Mouse (Mus musculus) hindbrain, postnatal 0 days (tissue): ENCODE data around the gene Prdm16. TPM values are rescaled to one million over a fixed set of nuclear protein-coding genes. Genes with fewer than 3 reads are reported as not detected.

Experiments
- ATAC-seq: fragments of 200-750 bp; cut with Nextera tagmentation; 2 replicates; pipeline ENCODE4 v1.8.0; 2017; ENCODE audit warnings: mild to moderate bottlenecking, moderate TSS enrichment, moderate library complexity
- DNase-seq: peaks from one replicate; pipeline ENCODE4 v3.0.0-alpha.2; 2015; ENCODE audit warnings: low spot score
- H3K27ac ChIP-seq: fragments of 300-500 bp; sonication (generic); 2 replicates; pipeline ENCODE4 v1.5.1; 2014; ENCODE audit warnings: mild to moderate bottlenecking
- H3K27me3 ChIP-seq: fragments of 300-500 bp; sonication (generic); 2 replicates; pipeline ENCODE4 v1.6.1; 2014; ENCODE audit warnings: low read length, mixed read lengths; ENCODE audit not compliant: insufficient read depth
- H3K36me3 ChIP-seq: fragments of 300-500 bp; sonication (generic); 2 replicates; pipeline ENCODE4 v1.6.1; 2014; ENCODE audit warnings: low read length, mixed read lengths; ENCODE audit not compliant: insufficient read depth
- H3K4me1 ChIP-seq: fragments of 300-500 bp; sonication (generic); 2 replicates; pipeline ENCODE4 v1.6.1; 2014; ENCODE audit warnings: antibody characterized with exemption, low read length, mixed read lengths; ENCODE audit not compliant: insufficient read depth
- H3K4me2 ChIP-seq: fragments of 300-500 bp; sonication (generic); 2 replicates; pipeline ENCODE4 v1.6.1; 2014; ENCODE audit warnings: low read depth, mild to moderate bottlenecking, low read length, moderate library complexity, mixed read lengths
- H3K4me3 ChIP-seq: fragments of 300-500 bp; sonication (generic); 2 replicates; pipeline ENCODE4 v1.5.1; 2014; ENCODE audit warnings: low read length
- H3K9ac ChIP-seq: fragments of 300-500 bp; sonication (generic); replicated peaks from 2 replicates; pipeline ENCODE4 v1.6.1; 2014; ENCODE audit warnings: mild to moderate bottlenecking, low read length, moderate library complexity, mixed read lengths
- H3K9me3 ChIP-seq: fragments of 300-500 bp; sonication (generic); 2 replicates; pipeline ENCODE4 v1.6.1; 2016; ENCODE audit warnings: low read length, mixed read lengths
- CTCF ChIP-seq: IDR thresholded peaks from 2 replicates; pipeline ENCODE4 v1.5.1; 2016; ENCODE audit warnings: antibody characterized with exemption, control low read depth, low read depth
- WGBS: fragments of 180-500 bp; shearing (Covaris S2); extraction: QIAGEN DNeasy Blood & Tissue Kit; methylation state at CpG from one replicate; pipeline ENCODE4 v1.1.7; 2014; 5-methylcytosine and 5-hydroxymethylcytosine counted together
- polyA plus RNA-seq: library from polyadenylated mRNA; unstranded; fragments of >200 nt; fragmentation: Nextera tagmentation; extraction: Ambion mirVana; gene quantifications from 2 replicates; pipeline ENCODE4 v1.2.1, GENCODE M21; 2015
- total RNA-seq: library from RNA; depleted of rRNA; stranded (reverse); fragments of >200 nt; gene quantifications from 2 replicates; pipeline ENCODE4 v1.2.3, GENCODE M21; 2014

Prdm16 gene
- total and polyA plus RNA-seq, 2 experiments from 2014 or later, result 5.3 to 10.5 TPM

- Histone ChIP-seq H3K9me3 (no peaks in the 10 kb centered on the region), H3K27ac (no peak overlapping the region), H3K4me1 (peaks cover 12% of the 10 kb centered on the region; the same call in 1 of the 2 replicates), H3K9ac (no peak overlapping the region), H3K4me2 (no peak overlapping the region), H3K36me3 (no peaks in the 10 kb centered on the region), H3K27me3 (peaks cover 35% of the 10 kb centered on the region), H3K4me3 (no peak overlapping the region)
- no peak for ATAC-seq
- no peak for DNase-seq
- TF ChIP-seq CTCF, result no peak
- 33% methylated on average over 11 of the region's 11 CpGs for WGBS
Measured at GRCm38 (mm10) chr4:154492714-154493121, 144.0 kb downstream of the Prdm16 start.

GRCm38 (mm10) chr4:154492268-154492667, 144.4 kb downstream of the Prdm16 start:
- Histone ChIP-seq H3K4me2 (no peak overlapping the region), H3K27me3 (peaks cover 35% of the 10 kb centered on the region), H3K9ac (no peak overlapping the region), H3K27ac (no peak overlapping the region), H3K36me3 (no peaks in the 10 kb centered on the region), H3K4me1 (peaks cover 7% of the 10 kb centered on the region; the same call in 1 of the 2 replicates), H3K9me3 (no peaks in the 10 kb centered on the region), H3K4me3 (no peak overlapping the region)
- TF ChIP-seq CTCF, result no peak
- ATAC-seq (no peak), DNase-seq (no peak)
- 63% methylated on average over 7 of the region's 7 CpGs for whole genome bisulfite sequencing

- ATAC-seq, result no peak
- no peak for DNase-seq
- Histone ChIP-seq H3K9ac (no peak overlapping the region), H3K27ac (no peak overlapping the region), H3K36me3 (no peaks in the 10 kb centered on the region), H3K4me1 (0 out of 2 replicates have a peak, but pooled peaks cover 3% of the 10 kb centered on the region), H3K4me2 (no peak overlapping the region), H3K27me3 (peaks cover 22% of the 10 kb centered on the region), H3K4me3 (no peak overlapping the region), H3K9me3 (no peaks in the 10 kb centered on the region)
- TF ChIP-seq CTCF, result no peak
- WGBS, result 47% methylated on average over 5 of the region's 5 CpGs
Measured at GRCm38 (mm10) chr4:154488031-154488430, 148.6 kb downstream of the Prdm16 start.

GRCm38 (mm10) chr4:154482695-154483094, 154.0 kb downstream of the Prdm16 start:
- peaks cover 18% of the 10 kb centered on the region for H3K27me3 ChIP-seq
- DNase-seq (no peak), ATAC-seq (no peak)
- H3K9ac ChIP-seq, result no peak overlapping the region
- no peak overlapping the region for H3K27ac ChIP-seq
- H3K9me3 ChIP-seq, result no peaks in the 10 kb centered on the region
- no peak overlapping the region for H3K4me3 ChIP-seq
- no peaks in the 10 kb centered on the region for H3K36me3 ChIP-seq
- 0 out of 2 replicates have a peak, but pooled peaks cover 4% of the 10 kb centered on the region for H3K4me1 ChIP-seq
- no peak for TF ChIP-seq CTCF
- H3K4me2 ChIP-seq, result no peak overlapping the region
- WGBS, result 84% methylated on average over 14 of the region's 14 CpGs

- H3K9me3 ChIP-seq, result no peaks in the 10 kb centered on the region
- H3K4me3 ChIP-seq, result no peak overlapping the region
- H3K4me1 ChIP-seq, result 0 out of 2 replicates have a peak, but pooled peaks cover 4% of the 10 kb centered on the region
- no peak overlapping the region for H3K9ac ChIP-seq
- no peak overlapping the region for H3K4me2 ChIP-seq
- TF ChIP-seq CTCF, result no peak
- H3K36me3 ChIP-seq, result no peaks in the 10 kb centered on the region
- no peak for DNase-seq
- H3K27ac ChIP-seq, result no peak overlapping the region
- ATAC-seq, result no peak
- H3K27me3 ChIP-seq, result peaks cover 20% of the 10 kb centered on the region; the same call in 1 of the 2 replicates
- 63% methylated on average over 14 of the region's 14 CpGs for WGBS
Measured at GRCm38 (mm10) chr4:154481771-154482637, 154.7 kb downstream of the Prdm16 start.

GRCm38 (mm10) chr4:154480544-154481260, 156.0 kb downstream of the Prdm16 start:
- H3K4me2 ChIP-seq, result no peak overlapping the region
- WGBS, result 78% methylated on average over 9 of the region's 9 CpGs
- DNase-seq (no peak), ATAC-seq (no peak)
- no peaks in the 10 kb centered on the region for H3K9me3 ChIP-seq
- no peak for TF ChIP-seq CTCF
- H3K4me1 ChIP-seq, result 0 out of 2 replicates have a peak, but pooled peaks cover 4% of the 10 kb centered on the region
- H3K27ac ChIP-seq, result no peak overlapping the region
- peaks cover 17% of the 10 kb centered on the region for H3K27me3 ChIP-seq
- no peak overlapping the region for H3K9ac ChIP-seq
- H3K36me3 ChIP-seq, result no peaks in the 10 kb centered on the region
- no peak overlapping the region for H3K4me3 ChIP-seq
